Mouse (Mus musculus): ENCODE data around the gene Baiap2.

- TF ChIP-seq CTCF (conservative IDR thresholded peaks at IDR 0.05; ENCODE audit: low read length) (no peak), POU5F1 (IDR thresholded peaks at IDR 0.05; ENCODE audit: borderline replicate concordance, low read length) (no peak)
Measured at GRCm38 (mm10) chr11:119954749-119955337, 12.3 kb downstream of the Baiap2 start.

Data from E14TG2a.4 (cell line).